Mouse (Mus musculus) liver, adult 2 months (tissue): ENCODE results near the gene Golgb1. TPM values are rescaled to one million over a fixed set of nuclear protein-coding genes. Genes with fewer than 3 reads are reported as not detected.

ENCODE experiments used
- DNase-seq: peaks from one replicate; pipeline ENCODE4 v3.0.0-alpha.2; 2011; ENCODE audit warnings: low read depth, low spot score; ENCODE audit errors: extremely low read depth
- H3K27ac ChIP-seq: fragments of 200-500 bp; replicated peaks from 2 replicates; pipeline ENCODE4 v1.5.1; 2012; ENCODE audit warnings: low read depth, mild to moderate bottlenecking, control low read depth, inconsistent platforms, low read length; ENCODE audit not compliant: insufficient read depth
- H3K27me3 ChIP-seq: fragments of 200-500 bp; 2 replicates; pipeline ENCODE4 v1.6.1; 2012; ENCODE audit warnings: mild to moderate bottlenecking, moderate library complexity, low read length, inconsistent platforms; ENCODE audit not compliant: control insufficient read depth, insufficient read depth
- H3K36me3 ChIP-seq: fragments of 200-500 bp; 2 replicates; pipeline ENCODE4 v1.6.1; 2012; ENCODE audit warnings: low read length, inconsistent platforms; ENCODE audit not compliant: control insufficient read depth, insufficient read depth
- H3K4me1 ChIP-seq: fragments of 200-500 bp; 2 replicates; pipeline ENCODE4 v1.6.1; 2011; ENCODE audit warnings: low read length; ENCODE audit not compliant: control insufficient read depth, insufficient read depth
- H3K4me3 ChIP-seq: fragments of 200-500 bp; 2 replicates; pipeline ENCODE4 v1.5.1; 2011; ENCODE audit warnings: low read depth, mild to moderate bottlenecking, control low read depth, low read length, moderate library complexity; ENCODE audit not compliant: insufficient read depth
- H3K79me2 ChIP-seq: fragments of 200-500 bp; 2 replicates; pipeline ENCODE4 v1.6.1; 2012; ENCODE audit warnings: inconsistent platforms, mild to moderate bottlenecking, low read length, moderate library complexity; ENCODE audit not compliant: control insufficient read depth, insufficient read depth
- H3K9ac ChIP-seq: fragments of 200-500 bp; 2 replicates; pipeline ENCODE4 v1.6.1; 2012; ENCODE audit warnings: low read depth, mild to moderate bottlenecking, control low read depth, inconsistent platforms, low read length
- CTCF ChIP-seq: fragments of 200-500 bp; IDR thresholded peaks from 2 replicates; pipeline ENCODE4 v1.5.1; 2011; ENCODE audit warnings: low read depth, low read length, control low read depth
- POLR2A ChIP-seq: fragments of 200-500 bp; IDR thresholded peaks from 2 replicates; pipeline ENCODE4 v1.6.1; 2011; ENCODE audit warnings: low read length, control low read depth; ENCODE audit not compliant: insufficient read depth; ENCODE audit errors: extremely low read depth
- WGBS: fragments of 180-500 bp; shearing (Covaris S2); methylation state at CpG from one replicate; pipeline ENCODE4 v1.1.7; 2018; 5-methylcytosine and 5-hydroxymethylcytosine counted together
- polyA plus RNA-seq: library from polyadenylated mRNA; depleted of rRNA; stranded (reverse); fragments of >200 nt; gene quantifications from 2 replicates; pipeline ENCODE4 v1.2.3, GENCODE M21; 2012
- total RNA-seq: library from RNA; depleted of rRNA; stranded (reverse); fragments of >200 nt; gene quantifications from 2 replicates; pipeline ENCODE4 v1.2.3, GENCODE M21; 2014

Gene Golgb1
- total and polyA plus RNA-seq, 2 experiments = 30.1 to 34.1 TPM

DNA sequence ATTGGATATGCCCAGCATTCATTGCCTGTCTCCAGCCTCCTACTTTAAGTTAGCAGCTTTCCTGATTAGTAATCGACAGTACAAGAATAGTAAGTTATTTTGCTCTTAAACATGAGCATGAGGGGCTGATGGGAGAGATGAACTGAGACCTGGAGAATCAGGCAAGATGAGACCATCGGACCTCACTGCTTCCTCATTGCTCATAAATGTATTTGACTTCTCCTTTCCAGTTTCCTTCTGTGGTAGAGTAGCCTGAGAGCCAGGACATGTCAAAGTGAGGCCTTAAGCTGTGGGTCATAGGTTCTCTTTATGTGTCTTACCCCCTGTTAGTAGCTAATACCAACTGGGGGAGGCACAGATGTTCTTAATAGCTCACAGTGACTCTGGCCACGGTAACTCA lies 60.9 kb downstream of the Golgb1 start:
- 81% methylated on average over 3 of the region's 3 CpGs for WGBS
- Histone ChIP-seq H3K79me2 (no peaks in the 10 kb centered on the region), H3K4me1 (peaks cover 4% of the 10 kb centered on the region; the same call in 1 of the 2 replicates), H3K36me3 (peaks cover 13% of the 10 kb centered on the region), H3K27ac (0 out of 2 replicates have a peak overlapping the region, but pooled peaks have one; percentile 28), H3K4me3 (no peak overlapping the region), H3K9ac (no peak overlapping the region), H3K27me3 (no peaks in the 10 kb centered on the region)
- TF ChIP-seq POLR2A (no peak), CTCF (no peak)
- no peak for DNase-seq

- TF ChIP-seq POLR2A = no peak
- TF ChIP-seq CTCF = no peak
- H3K4me1 ChIP-seq = peaks cover 5% of the 10 kb centered on the region
- no peak overlapping the region for H3K9ac ChIP-seq
- no peaks in the 10 kb centered on the region; the same call in 1 of the 2 replicates for H3K79me2 ChIP-seq
- DNase-seq = peak; percentile 43
- H3K36me3 ChIP-seq = no peaks in the 10 kb centered on the region; the same call in 1 of the 2 replicates
- H3K27me3 ChIP-seq = no peaks in the 10 kb centered on the region
- 60% methylated on average over 6 of the region's 6 CpGs for WGBS
- H3K27ac ChIP-seq = peak overlapping the region; percentile 51
- H3K4me3 ChIP-seq = no peak overlapping the region
Observed at GRCm38 (mm10) chr16:36941137-36941727, 66.3 kb downstream of the Golgb1 start.

DNA sequence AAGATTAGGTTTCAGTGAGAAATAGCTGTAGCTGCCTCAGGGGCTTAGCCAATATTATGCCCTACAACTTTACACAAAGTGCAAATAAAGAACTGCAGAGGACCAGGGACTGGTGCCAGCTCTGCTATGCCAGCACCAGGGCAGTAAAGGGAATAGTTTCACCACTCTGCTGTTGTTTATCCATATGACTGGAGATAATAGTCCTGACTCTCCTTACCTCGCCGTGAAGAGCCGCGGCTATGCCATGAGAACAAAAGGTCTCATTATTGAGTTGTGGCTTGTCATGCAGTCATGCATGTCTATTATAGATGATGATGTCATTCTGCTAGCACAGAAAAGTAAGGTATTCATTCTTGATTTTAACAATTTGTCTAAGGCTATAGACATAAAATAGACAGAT lies 67.0 kb downstream of the Golgb1 start:
- WGBS = 50% methylated on average over 4 of the region's 4 CpGs
- DNase-seq = peak; percentile 64
- Histone ChIP-seq H3K27me3 (no peaks in the 10 kb centered on the region), H3K4me3 (no peak overlapping the region), H3K4me1 (peaks cover 5% of the 10 kb centered on the region), H3K36me3 (no peaks in the 10 kb centered on the region; the same call in 1 of the 2 replicates), H3K9ac (no peak overlapping the region), H3K79me2 (no peaks in the 10 kb centered on the region; the same call in 1 of the 2 replicates), H3K27ac (peak overlapping the region; percentile 29; the same call in 1 of the 2 replicates)
- no peak for TF ChIP-seq CTCF
- TF ChIP-seq POLR2A = no peak

DNA sequence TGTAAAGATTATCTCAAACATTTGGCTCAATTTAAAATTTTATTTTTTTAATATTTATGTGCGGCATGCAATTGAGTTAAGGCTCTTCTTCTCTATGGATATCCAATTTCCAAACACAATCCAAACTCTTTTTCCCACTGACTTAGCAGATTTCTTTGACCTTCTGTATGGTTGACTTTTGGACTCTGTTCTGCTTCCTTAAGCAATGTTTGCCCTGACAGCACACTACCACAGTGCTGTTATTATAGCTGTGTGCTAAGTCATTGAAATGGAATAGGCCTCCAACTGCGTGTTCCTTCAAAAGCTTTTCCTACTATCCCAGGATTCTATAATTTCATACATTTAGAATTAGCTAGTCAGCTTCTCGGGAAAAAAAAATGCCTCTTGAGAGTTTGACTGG lies 68.7 kb downstream of the Golgb1 start:
- no peaks in the 10 kb centered on the region; the same call in 1 of the 2 replicates for H3K36me3 ChIP-seq
- no peaks in the 10 kb centered on the region; the same call in 1 of the 2 replicates for H3K79me2 ChIP-seq
- H3K4me3 ChIP-seq = no peak overlapping the region
- DNase-seq = peak; percentile 96
- WGBS = 55% methylated on average over 3 of the region's 3 CpGs
- no peak for TF ChIP-seq POLR2A
- no peak for TF ChIP-seq CTCF
- H3K4me1 ChIP-seq = peaks cover 5% of the 10 kb centered on the region
- H3K27me3 ChIP-seq = no peaks in the 10 kb centered on the region
- no peak overlapping the region for H3K9ac ChIP-seq
- H3K27ac ChIP-seq = no peak overlapping the region

- H3K79me2 ChIP-seq = no peaks in the 10 kb centered on the region; the same call in 1 of the 2 replicates
- no peaks in the 10 kb centered on the region for H3K27me3 ChIP-seq
- TF ChIP-seq POLR2A = no peak
- no peak for TF ChIP-seq CTCF
- no peak overlapping the region for H3K4me3 ChIP-seq
- H3K4me1 ChIP-seq = peaks cover 5% of the 10 kb centered on the region
- peak; percentile 93 for DNase-seq
- no peak overlapping the region for H3K9ac ChIP-seq
- 64% methylated on average over 12 of the region's 12 CpGs for WGBS
- no peaks in the 10 kb centered on the region for H3K36me3 ChIP-seq
- H3K27ac ChIP-seq = peak overlapping the region; percentile 23
Observed at GRCm38 (mm10) chr16:36944895-36945424, 70.0 kb downstream of the Golgb1 start.
